Mouse (Mus musculus): Measurements from ENCODE around the gene Bola1. TPM values are rescaled to one million over a fixed set of nuclear protein-coding genes. Genes with fewer than 3 reads are reported as not detected.

Gene Bola1
- total and polyA plus RNA-seq, 2 experiments = 44.0 to 68.7 TPM

DNA sequence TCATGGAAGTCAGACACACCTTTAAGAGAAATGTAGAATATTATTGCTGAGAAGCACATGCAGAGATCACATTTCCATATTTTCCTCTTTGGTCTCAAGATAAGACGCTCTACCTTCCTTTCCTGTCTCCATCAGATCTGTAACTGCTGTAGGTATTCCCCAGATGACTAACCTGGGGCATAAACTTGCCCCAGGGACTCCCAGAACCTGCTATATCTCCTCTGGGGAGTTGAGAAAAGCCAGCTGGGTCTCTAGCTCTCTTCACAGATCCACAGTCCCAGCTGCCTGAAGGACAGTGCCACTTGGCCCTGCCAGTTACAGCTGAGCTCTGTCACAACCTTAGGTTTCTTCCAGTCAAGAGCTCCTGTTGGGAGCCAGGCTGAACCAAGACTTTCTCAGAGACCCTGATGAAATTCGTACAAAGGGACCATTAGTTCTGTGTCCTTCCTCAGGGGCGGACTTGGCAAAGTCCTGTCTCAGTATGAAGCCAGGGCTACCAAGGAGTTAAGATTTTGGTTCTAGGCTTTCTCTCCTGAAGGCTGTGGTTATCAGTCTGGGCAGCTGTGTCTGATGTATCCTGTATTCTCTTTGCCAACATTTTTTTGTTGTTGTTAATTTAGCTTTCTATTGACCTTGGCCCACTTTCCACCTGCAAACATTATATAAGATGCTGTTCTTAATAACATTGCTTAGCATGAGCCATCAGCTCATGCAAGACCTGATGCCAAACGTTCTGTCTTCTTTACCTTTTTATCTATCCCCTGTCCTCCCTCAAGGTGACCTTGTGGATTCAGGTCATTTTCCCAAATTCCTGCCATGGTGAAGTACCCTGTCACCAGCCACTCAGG lies 11.6 kb upstream of the Bola1 start:
- H3K9ac ChIP-seq (ENCODE audit: low read depth, low read length) = no peak overlapping the region
- H3K36me3 ChIP-seq (ENCODE audit: control insufficient read depth, insufficient read depth, low read length) = no peaks in the 10 kb centered on the region
- H3K4me3 ChIP-seq (ENCODE audit: insufficient read depth, low read depth, low read length) = no peak overlapping the region
- DNase-seq (ENCODE audit: extremely low read depth, low read depth, low spot score) = no peak
- no peak overlapping the region for H3K27ac ChIP-seq (replicated peaks; ENCODE audit: insufficient read depth, low read depth, low read length)
- H3K4me1 ChIP-seq (ENCODE audit: control insufficient read depth, insufficient read depth, low read length) = no peaks in the 10 kb centered on the region
- no peaks in the 10 kb centered on the region for H3K27me3 ChIP-seq (ENCODE audit: control insufficient read depth, insufficient read depth, low read length)
- 76% methylated on average over 4 of the region's 4 CpGs for WGBS
- no peaks in the 10 kb centered on the region for H3K79me2 ChIP-seq (ENCODE audit: control insufficient read depth, insufficient read depth, low read length)
- TF ChIP-seq POLR2A (IDR thresholded peaks at IDR 0.05; ENCODE audit: extremely low read depth, insufficient read depth, low read length) (no peak), CTCF (IDR thresholded peaks at IDR 0.05; ENCODE audit: low read depth, low read length) (no peak)

DNA sequence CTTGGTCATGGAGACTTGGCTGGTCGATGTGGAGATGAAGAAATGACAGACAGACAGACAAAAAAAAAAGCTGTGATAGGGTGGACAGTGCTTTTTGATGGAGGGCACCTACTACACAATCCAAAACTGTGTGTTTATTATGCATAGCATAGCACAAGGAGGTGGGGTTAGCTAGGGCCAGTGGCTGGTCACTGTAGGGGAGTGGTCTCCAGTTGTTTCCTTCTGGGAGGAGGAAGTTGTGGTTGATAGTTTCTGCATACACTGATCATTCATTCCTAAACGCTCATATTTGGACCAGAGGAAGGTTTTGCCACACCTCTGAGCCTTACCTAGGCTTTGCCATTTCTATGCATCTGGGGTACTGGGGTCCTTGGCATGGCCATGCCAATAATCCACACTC lies 10.9 kb upstream of the Bola1 start:
- Histone ChIP-seq H3K4me3 (ENCODE audit: insufficient read depth, low read depth, low read length) (no peak overlapping the region), H3K79me2 (ENCODE audit: control insufficient read depth, insufficient read depth, low read length) (no peaks in the 10 kb centered on the region), H3K36me3 (ENCODE audit: control insufficient read depth, insufficient read depth, low read length) (no peaks in the 10 kb centered on the region), H3K27ac (replicated peaks; ENCODE audit: insufficient read depth, low read depth, low read length) (no peak overlapping the region), H3K27me3 (ENCODE audit: control insufficient read depth, insufficient read depth, low read length) (no peaks in the 10 kb centered on the region), H3K4me1 (ENCODE audit: control insufficient read depth, insufficient read depth, low read length) (no peaks in the 10 kb centered on the region), H3K9ac (ENCODE audit: low read depth, low read length) (no peak overlapping the region)
- WGBS = 78% methylated on average over 2 of the region's 2 CpGs
- TF ChIP-seq CTCF (IDR thresholded peaks at IDR 0.05; ENCODE audit: low read depth, low read length) (no peak), POLR2A (IDR thresholded peaks at IDR 0.05; ENCODE audit: extremely low read depth, insufficient read depth, low read length) (no peak)
- no peak for DNase-seq (ENCODE audit: extremely low read depth, low read depth, low spot score)

- Histone ChIP-seq H3K4me1 (ENCODE audit: control insufficient read depth, insufficient read depth, low read length) (no peaks in the 10 kb centered on the region), H3K36me3 (ENCODE audit: control insufficient read depth, insufficient read depth, low read length) (no peaks in the 10 kb centered on the region), H3K4me3 (ENCODE audit: insufficient read depth, low read depth, low read length) (no peak overlapping the region), H3K79me2 (ENCODE audit: control insufficient read depth, insufficient read depth, low read length) (no peaks in the 10 kb centered on the region), H3K9ac (ENCODE audit: low read depth, low read length) (no peak overlapping the region), H3K27me3 (ENCODE audit: control insufficient read depth, insufficient read depth, low read length) (no peaks in the 10 kb centered on the region), H3K27ac (replicated peaks; ENCODE audit: insufficient read depth, low read depth, low read length) (no peak overlapping the region)
- TF ChIP-seq CTCF (IDR thresholded peaks at IDR 0.05; ENCODE audit: low read depth, low read length) (no peak), POLR2A (IDR thresholded peaks at IDR 0.05; ENCODE audit: extremely low read depth, insufficient read depth, low read length) (no peak)
- 74% methylated on average over 2 of the region's 2 CpGs for WGBS
- DNase-seq (ENCODE audit: extremely low read depth, low read depth, low spot score) = no peak
These were observed 9.3 kb upstream of the Bola1 start for GRCm38 (mm10) chr3:96228828-96229227.

- Histone ChIP-seq H3K27me3 (ENCODE audit: control insufficient read depth, insufficient read depth, low read length) (no peaks in the 10 kb centered on the region), H3K4me3 (ENCODE audit: insufficient read depth, low read depth, low read length) (no peak overlapping the region), H3K36me3 (ENCODE audit: control insufficient read depth, insufficient read depth, low read length) (no peaks in the 10 kb centered on the region), H3K27ac (replicated peaks; ENCODE audit: insufficient read depth, low read depth, low read length) (no peak overlapping the region), H3K9ac (ENCODE audit: low read depth, low read length) (no peak overlapping the region), H3K79me2 (ENCODE audit: control insufficient read depth, insufficient read depth, low read length) (no peaks in the 10 kb centered on the region), H3K4me1 (ENCODE audit: control insufficient read depth, insufficient read depth, low read length) (peaks cover 3% of the 10 kb centered on the region; the same call in 1 of the 2 replicates)
- WGBS = 74% methylated on average over 8 of the region's 8 CpGs
- TF ChIP-seq POLR2A (IDR thresholded peaks at IDR 0.05; ENCODE audit: extremely low read depth, insufficient read depth, low read length) = no peak
- no peak for TF ChIP-seq CTCF (IDR thresholded peaks at IDR 0.05; ENCODE audit: low read depth, low read length)
- DNase-seq (ENCODE audit: extremely low read depth, low read depth, low spot score) = no peak
These were observed 7.5 kb upstream of the Bola1 start for GRCm38 (mm10) chr3:96226695-96227648.

- 76% methylated on average over 2 of the region's 2 CpGs for WGBS
- Histone ChIP-seq H3K4me3 (ENCODE audit: insufficient read depth, low read depth, low read length) (no peak overlapping the region), H3K9ac (ENCODE audit: low read depth, low read length) (no peak overlapping the region), H3K4me1 (ENCODE audit: control insufficient read depth, insufficient read depth, low read length) (peaks cover 6% of the 10 kb centered on the region; the same call in 1 of the 2 replicates), H3K36me3 (ENCODE audit: control insufficient read depth, insufficient read depth, low read length) (no peaks in the 10 kb centered on the region), H3K27me3 (ENCODE audit: control insufficient read depth, insufficient read depth, low read length) (no peaks in the 10 kb centered on the region), H3K27ac (replicated peaks; ENCODE audit: insufficient read depth, low read depth, low read length) (no peak overlapping the region), H3K79me2 (ENCODE audit: control insufficient read depth, insufficient read depth, low read length) (no peaks in the 10 kb centered on the region)
- TF ChIP-seq CTCF (IDR thresholded peaks at IDR 0.05; ENCODE audit: low read depth, low read length) (no peak), POLR2A (IDR thresholded peaks at IDR 0.05; ENCODE audit: extremely low read depth, insufficient read depth, low read length) (no peak)
- no peak for DNase-seq (ENCODE audit: extremely low read depth, low read depth, low spot score)
These were observed 5.9 kb upstream of the Bola1 start for GRCm38 (mm10) chr3:96225421-96225820.
